Mouse (Mus musculus): ENCODE results near the gene Ankrd60. TPM values are rescaled to one million over a fixed set of nuclear protein-coding genes. Genes with fewer than 3 reads are reported as not detected.

The Ankrd60 gene
- polyA plus RNA-seq, 1 experiment from 2014 or later, result not detected

DNA sequence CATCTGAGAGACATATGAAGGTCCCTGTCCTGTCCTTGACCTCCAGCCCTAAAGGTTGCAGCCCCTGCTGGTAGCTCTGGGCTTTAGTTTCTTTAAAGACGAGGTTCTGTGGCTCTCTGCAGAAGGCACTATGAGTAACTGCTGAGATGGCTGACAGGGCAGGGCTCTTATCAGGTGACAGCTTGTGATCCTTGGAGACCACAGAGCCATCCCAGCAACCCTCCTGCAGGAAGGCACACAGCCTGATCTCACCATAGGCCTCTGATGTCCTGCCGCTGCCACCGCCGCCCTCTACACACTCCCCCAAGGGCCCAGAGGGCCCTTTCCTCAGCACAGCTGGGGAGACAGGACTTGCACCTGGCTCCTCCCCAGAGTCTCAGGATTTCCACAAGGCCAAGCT, 36.4 kb downstream of the Ankrd60 start:
- Histone ChIP-seq H3K27ac (ENCODE audit: low read depth, low read length) (no peak overlapping the region), H3K9me3 (ENCODE audit: control insufficient read depth, low read length) (no peaks in the 10 kb centered on the region), H3K9ac (ENCODE audit: low read depth, low read length) (no peak overlapping the region), H3K4me1 (ENCODE audit: control insufficient read depth, insufficient read depth, low read length) (no peaks in the 10 kb centered on the region), H3K4me3 (ENCODE audit: low read length) (no peak overlapping the region), H3K4me2 (replicated peaks; ENCODE audit: low read depth, low read length) (no peak overlapping the region), H3K27me3 (ENCODE audit: control insufficient read depth, insufficient read depth, low read length) (no peaks in the 10 kb centered on the region), H3K36me3 (ENCODE audit: control insufficient read depth, insufficient read depth, low read length) (no peaks in the 10 kb centered on the region)
- WGBS, result 64% methylated on average over 4 of the region's 4 CpGs
- no peak for ATAC-seq (ENCODE audit: low FRiP score, low TSS enrichment)

DNA sequence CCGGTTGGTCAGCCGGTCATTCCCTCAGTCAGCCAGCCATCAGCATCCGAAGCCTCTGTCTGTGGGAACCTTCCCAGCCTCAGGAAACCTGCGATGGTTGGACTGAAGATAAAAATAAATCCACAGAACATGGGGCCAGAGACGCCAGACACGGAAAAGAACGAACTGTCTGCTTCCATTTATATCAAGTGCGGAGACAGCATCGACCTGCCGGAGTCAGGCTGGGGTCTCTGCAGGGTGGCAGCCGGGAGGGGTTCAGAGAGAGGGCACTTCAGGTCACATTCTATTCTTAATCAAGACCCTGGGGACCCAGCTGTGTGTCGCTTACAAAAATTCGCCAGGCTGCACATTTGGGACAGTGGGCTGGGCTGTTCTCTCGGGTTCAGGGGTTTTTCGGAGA, 38.4 kb downstream of the Ankrd60 start:
- Histone ChIP-seq H3K4me2 (replicated peaks; ENCODE audit: low read depth, low read length) (no peak overlapping the region), H3K4me3 (ENCODE audit: low read length) (no peak overlapping the region), H3K9me3 (ENCODE audit: control insufficient read depth, low read length) (no peaks in the 10 kb centered on the region), H3K27me3 (ENCODE audit: control insufficient read depth, insufficient read depth, low read length) (no peaks in the 10 kb centered on the region), H3K36me3 (ENCODE audit: control insufficient read depth, insufficient read depth, low read length) (no peaks in the 10 kb centered on the region), H3K27ac (ENCODE audit: low read depth, low read length) (no peak overlapping the region), H3K9ac (ENCODE audit: low read depth, low read length) (no peak overlapping the region), H3K4me1 (ENCODE audit: control insufficient read depth, insufficient read depth, low read length) (no peaks in the 10 kb centered on the region)
- 73% methylated on average over 15 of the region's 15 CpGs for WGBS
- ATAC-seq (ENCODE audit: low FRiP score, low TSS enrichment), result no peak

DNA sequence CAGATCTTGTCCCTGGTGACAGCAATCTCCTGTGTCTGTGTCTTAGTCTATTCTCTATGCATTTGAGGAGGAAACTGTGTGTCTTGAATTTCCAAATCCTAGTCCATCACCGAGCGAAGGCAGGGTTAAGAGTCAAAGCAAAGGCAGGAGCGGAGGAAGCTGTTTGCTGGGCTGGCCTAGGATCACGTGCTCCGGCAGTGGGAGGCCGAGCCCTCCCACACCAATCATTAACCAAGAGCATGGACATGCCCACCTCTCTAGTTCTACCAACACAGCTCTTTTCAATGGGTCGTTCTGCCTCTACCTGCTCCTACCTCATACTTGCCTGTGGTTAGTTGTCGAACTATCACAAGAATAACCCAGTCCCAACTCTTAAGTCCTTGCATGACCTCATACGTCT, 42.3 kb downstream of the Ankrd60 start:
- Histone ChIP-seq H3K27me3 (ENCODE audit: control insufficient read depth, insufficient read depth, low read length) (no peaks in the 10 kb centered on the region), H3K4me2 (replicated peaks; ENCODE audit: low read depth, low read length) (no peak overlapping the region), H3K9ac (ENCODE audit: low read depth, low read length) (no peak overlapping the region), H3K9me3 (ENCODE audit: control insufficient read depth, low read length) (no peaks in the 10 kb centered on the region), H3K4me1 (ENCODE audit: control insufficient read depth, insufficient read depth, low read length) (no peaks in the 10 kb centered on the region), H3K36me3 (ENCODE audit: control insufficient read depth, insufficient read depth, low read length) (no peaks in the 10 kb centered on the region), H3K27ac (ENCODE audit: low read depth, low read length) (no peak overlapping the region), H3K4me3 (ENCODE audit: low read length) (no peak overlapping the region)
- 59% methylated on average over 9 of the region's 9 CpGs for WGBS
- peak; percentile 50; the same call in 1 of the 2 replicates for ATAC-seq (ENCODE audit: low FRiP score, low TSS enrichment)

DNA sequence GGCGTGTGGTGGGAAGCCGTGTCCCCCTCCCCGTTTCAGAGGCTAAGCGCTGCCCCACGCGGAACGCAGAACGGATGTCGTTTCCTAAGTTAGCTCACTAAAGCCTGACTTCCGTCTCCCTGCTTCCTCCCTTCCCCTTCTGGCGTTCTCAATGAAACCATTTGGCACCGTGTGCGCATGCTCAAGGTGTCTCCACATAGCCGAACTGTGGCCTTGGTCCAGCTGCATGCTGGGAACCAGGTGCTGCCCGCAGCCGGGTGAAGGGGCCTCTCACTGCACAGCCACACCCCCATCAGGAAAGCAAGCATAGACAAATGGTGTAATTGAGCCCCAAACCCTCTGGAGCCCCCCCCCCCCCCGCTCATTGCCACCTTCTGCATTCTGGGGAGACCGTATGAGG, 42.8 kb downstream of the Ankrd60 start:
- Histone ChIP-seq H3K36me3 (ENCODE audit: control insufficient read depth, insufficient read depth, low read length) (no peaks in the 10 kb centered on the region), H3K27me3 (ENCODE audit: control insufficient read depth, insufficient read depth, low read length) (no peaks in the 10 kb centered on the region), H3K9ac (ENCODE audit: low read depth, low read length) (no peak overlapping the region), H3K4me2 (replicated peaks; ENCODE audit: low read depth, low read length) (no peak overlapping the region), H3K27ac (ENCODE audit: low read depth, low read length) (no peak overlapping the region), H3K4me3 (ENCODE audit: low read length) (no peak overlapping the region), H3K9me3 (ENCODE audit: control insufficient read depth, low read length) (no peaks in the 10 kb centered on the region), H3K4me1 (ENCODE audit: control insufficient read depth, insufficient read depth, low read length) (no peaks in the 10 kb centered on the region)
- ATAC-seq (ENCODE audit: low FRiP score, low TSS enrichment), result no peak; the same call in 1 of the 2 replicates
- WGBS, result 79% methylated on average over 18 of the region's 18 CpGs

DNA sequence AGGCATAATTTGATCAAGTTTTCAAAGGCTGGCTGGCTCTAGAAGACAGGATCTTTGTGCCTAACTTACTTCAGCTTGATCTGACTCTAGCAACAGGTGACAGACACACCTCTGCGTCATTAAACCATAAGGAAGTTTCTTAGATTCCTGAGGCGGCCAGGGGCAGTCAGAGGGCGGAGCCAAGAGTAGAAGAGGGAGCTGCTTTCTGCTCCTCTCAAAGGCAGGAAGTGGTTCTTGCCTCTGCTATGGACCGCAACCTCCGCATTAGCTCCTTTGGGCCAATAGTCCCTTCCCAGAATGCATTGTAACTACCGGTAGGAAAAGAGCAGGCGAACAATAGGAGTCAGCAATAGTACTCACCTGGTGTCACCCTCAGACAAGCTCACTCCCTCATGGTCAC, 43.6 kb downstream of the Ankrd60 start:
- no peak for ATAC-seq (ENCODE audit: low FRiP score, low TSS enrichment)
- Histone ChIP-seq H3K27me3 (ENCODE audit: control insufficient read depth, insufficient read depth, low read length) (no peaks in the 10 kb centered on the region), H3K4me2 (replicated peaks; ENCODE audit: low read depth, low read length) (no peak overlapping the region), H3K27ac (ENCODE audit: low read depth, low read length) (no peak overlapping the region), H3K4me3 (ENCODE audit: low read length) (no peak overlapping the region), H3K4me1 (ENCODE audit: control insufficient read depth, insufficient read depth, low read length) (no peaks in the 10 kb centered on the region), H3K9ac (ENCODE audit: low read depth, low read length) (no peak overlapping the region), H3K36me3 (ENCODE audit: control insufficient read depth, insufficient read depth, low read length) (no peaks in the 10 kb centered on the region), H3K9me3 (ENCODE audit: control insufficient read depth, low read length) (no peaks in the 10 kb centered on the region)
- WGBS, result 71% methylated on average over 7 of the region's 7 CpGs

DNA sequence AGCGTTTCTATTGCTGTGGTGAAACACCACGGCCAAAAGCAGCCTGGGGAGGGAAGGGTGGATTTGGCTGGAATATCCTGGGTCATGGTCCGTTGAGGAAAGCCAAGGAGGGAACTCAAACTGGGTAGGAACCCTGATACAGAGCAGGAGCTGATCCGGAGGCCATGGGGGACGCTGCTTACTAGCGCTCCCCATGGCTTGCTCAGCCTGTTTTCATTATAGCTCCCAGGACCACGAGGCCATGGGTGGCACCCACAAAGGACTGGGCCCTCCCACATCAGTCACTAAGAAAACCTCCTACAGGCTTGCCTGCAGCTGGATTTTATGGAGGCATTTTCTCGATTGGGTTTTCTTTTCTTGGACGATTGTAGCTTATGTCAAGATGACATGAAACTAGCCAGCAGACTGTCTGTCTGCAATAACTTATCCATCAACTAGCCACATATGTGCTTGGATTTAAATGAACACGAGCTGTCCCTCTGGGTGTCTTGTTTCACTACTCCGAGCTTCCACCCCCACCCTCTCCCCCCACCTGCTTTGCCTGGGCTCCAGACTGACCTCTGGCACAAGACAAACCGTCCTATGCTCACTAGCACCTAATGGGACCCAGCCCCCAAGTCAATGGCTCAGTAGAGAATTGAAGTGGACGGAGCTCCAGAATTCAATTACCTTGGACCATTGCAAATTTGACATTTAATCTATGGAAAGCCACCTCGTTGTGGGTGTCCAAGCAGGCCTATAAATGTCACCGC, 45.3 kb downstream of the Ankrd60 start:
- Histone ChIP-seq H3K27ac (ENCODE audit: low read depth, low read length) (no peak overlapping the region), H3K27me3 (ENCODE audit: control insufficient read depth, insufficient read depth, low read length) (no peaks in the 10 kb centered on the region), H3K9ac (ENCODE audit: low read depth, low read length) (no peak overlapping the region), H3K4me3 (ENCODE audit: low read length) (no peak overlapping the region), H3K36me3 (ENCODE audit: control insufficient read depth, insufficient read depth, low read length) (no peaks in the 10 kb centered on the region), H3K9me3 (ENCODE audit: control insufficient read depth, low read length) (no peaks in the 10 kb centered on the region), H3K4me1 (ENCODE audit: control insufficient read depth, insufficient read depth, low read length) (no peaks in the 10 kb centered on the region), H3K4me2 (replicated peaks; ENCODE audit: low read depth, low read length) (no peak overlapping the region)
- ATAC-seq (ENCODE audit: low FRiP score, low TSS enrichment), result peak; percentile 53
- WGBS, result 37% methylated on average over 15 of the region's 15 CpGs

DNA sequence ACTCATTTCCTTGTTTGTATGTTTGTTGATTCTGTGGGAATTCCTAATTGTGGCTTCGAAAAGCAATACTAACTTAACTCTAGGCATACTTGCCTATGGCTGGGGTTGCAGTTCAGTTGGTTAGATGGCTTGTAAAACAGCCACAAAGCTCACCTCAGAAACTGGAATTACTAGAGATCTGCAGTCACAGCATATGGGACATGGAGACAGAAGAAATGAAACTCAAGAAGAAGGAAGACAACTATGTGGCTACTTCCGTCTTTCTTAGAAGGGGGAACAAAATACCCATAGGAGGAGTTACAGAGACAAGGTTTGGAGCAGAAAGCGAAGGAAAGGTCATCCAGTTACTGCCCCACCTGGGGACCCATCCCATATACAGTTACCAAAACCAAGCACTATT, 49.7 kb downstream of the Ankrd60 start:
- no peak overlapping the region for H3K4me2 ChIP-seq (replicated peaks; ENCODE audit: low read depth, low read length)
- no peak overlapping the region for H3K9ac ChIP-seq (ENCODE audit: low read depth, low read length)
- no peaks in the 10 kb centered on the region for H3K36me3 ChIP-seq (ENCODE audit: control insufficient read depth, insufficient read depth, low read length)
- no peak overlapping the region for H3K4me3 ChIP-seq (ENCODE audit: low read length)
- no peaks in the 10 kb centered on the region for H3K27me3 ChIP-seq (ENCODE audit: control insufficient read depth, insufficient read depth, low read length)
- WGBS, result 82% methylated on average over 3 of the region's 3 CpGs
- H3K9me3 ChIP-seq (ENCODE audit: control insufficient read depth, low read length), result no peaks in the 10 kb centered on the region
- no peak for ATAC-seq (ENCODE audit: low FRiP score, low TSS enrichment)
- H3K27ac ChIP-seq (ENCODE audit: low read depth, low read length), result no peak overlapping the region
- no peaks in the 10 kb centered on the region for H3K4me1 ChIP-seq (ENCODE audit: control insufficient read depth, insufficient read depth, low read length)

DNA sequence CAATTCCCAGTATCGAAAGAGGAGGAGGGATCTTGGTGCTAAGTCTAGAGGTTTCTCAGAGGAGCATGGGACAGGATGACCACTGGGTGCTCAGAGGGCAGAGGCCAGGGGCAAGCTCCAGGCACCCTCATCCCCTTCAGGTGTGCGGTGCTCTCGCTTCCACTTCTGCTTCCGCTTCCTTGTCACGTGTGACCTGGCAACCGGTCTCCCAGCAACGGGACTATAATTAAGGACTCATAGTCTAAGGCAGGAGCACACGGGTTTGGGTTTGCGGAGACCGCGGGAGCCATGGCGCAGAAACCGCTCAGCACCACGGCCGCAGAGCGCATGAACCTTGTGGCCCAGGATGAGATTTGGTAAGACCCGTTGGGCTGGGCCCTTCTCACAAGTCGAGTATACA, 55.8 kb downstream of the Ankrd60 start, which contains the start of gene 1700021F07Rik:
1700021F07Rik (plus strand) TSS at position 211 of the 400 bp plus-strand sequence.
- Histone ChIP-seq H3K36me3 (ENCODE audit: control insufficient read depth, insufficient read depth, low read length) (no peaks in the 10 kb centered on the region), H3K27ac (ENCODE audit: low read depth, low read length) (no peak within 1 kb of the TSS), H3K4me3 (ENCODE audit: low read length) (no peak within 1 kb of the TSS), H3K9ac (ENCODE audit: low read depth, low read length) (no peak within 1 kb of the TSS), H3K9me3 (ENCODE audit: control insufficient read depth, low read length) (no peaks in the 10 kb centered on the region), H3K27me3 (ENCODE audit: control insufficient read depth, insufficient read depth, low read length) (no peaks in the 10 kb centered on the region), H3K4me2 (replicated peaks; ENCODE audit: low read depth, low read length) (no peak within 1 kb of the TSS), H3K4me1 (ENCODE audit: control insufficient read depth, insufficient read depth, low read length) (no peaks in the 10 kb centered on the region)
- 92% methylated on average over 18 of the region's 18 CpGs for WGBS
- no peak for ATAC-seq (ENCODE audit: low FRiP score, low TSS enrichment)

Data from kidney, embryonic 14.5 days (tissue).